Mouse (Mus musculus) ES-Bruce4 (cell line): ENCODE measurements around the gene Prkg1.

Source experiments
- CTCF ChIP-seq: IDR thresholded peaks from one replicate; pipeline ENCODE4 v1.8.1; 2011; ENCODE audit warnings: low read depth, low read length
- EP300 ChIP-seq: IDR thresholded peaks from 2 replicates; pipeline ENCODE4 v1.6.1; 2011; ENCODE audit warnings: low read depth, low read length; ENCODE audit not compliant: insufficient read depth
- POLR2A ChIP-seq: IDR thresholded peaks from one replicate; pipeline ENCODE4 v1.8.1; 2011; ENCODE audit warnings: low read length; ENCODE audit not compliant: insufficient read depth

- no peak for TF ChIP-seq CTCF
- no peak for TF ChIP-seq POLR2A
- TF ChIP-seq EP300 = no peak
Measured at GRCm38 (mm10) chr19:31506296-31506695, 258.5 kb downstream of the Prkg1 start.
